Comparison of ENCODE assay signal across 8 mouse cellular contexts in genomic region chr3:100440009-100440408, GRCm38 (mm10). TPM values are rescaled to one million over a fixed set of nuclear protein-coding genes. Genes with fewer than 3 reads are reported as not detected.
A peak's percentile ranks its signal among the peaks of the same experiment; 100 is the strongest.
DNase-seq lines count a peak whose midpoint lies in the region; ATAC-seq and TF ChIP-seq lines count a peak whose summit lies in the region.

No protein-coding gene starts in this region.

- H3K27ac ChIP-seq in hindbrain, embryonic 13.5 days = no peak overlapping the region
- H3K27ac ChIP-seq in hindbrain, embryonic 11.5 days (ENCODE audit: low read depth, low read length) = no peak overlapping the region

- no peak for DNase-seq in hindbrain, embryonic 11.5 days (ENCODE audit: low spot score)
- no peak for DNase-seq in G1E (ENCODE audit: low spot score)
- DNase-seq in brain, adult 2 months (ENCODE audit: low read depth, low spot score) = peak; percentile 57
- DNase-seq in lung, postnatal 10 days = peak; percentile 55
- no peak for DNase-seq in c-Kit-positive CD71-positive TER-119-positive erythroid progenitor cells, embryonic 14.5 days (ENCODE audit: low spot score)
- DNase-seq in thymus, adult 18-20 months = no peak
- DNase-seq in layer of hippocampus, adult 18-20 months (ENCODE audit: low spot score in 2 of 2) = no peak

- 58% methylated on average over 6 of the region's 6 CpGs for WGBS in hindbrain, embryonic 13.5 days
- WGBS in hindbrain, embryonic 11.5 days = 74% methylated on average over 6 of the region's 6 CpGs

- TF ChIP-seq CTCF in G1E (IDR thresholded peaks at IDR 0.05; ENCODE audit: low read depth, low read length) = no peak

- peak; percentile 63; the same call in 1 of the 2 replicates for ATAC-seq in hindbrain, embryonic 13.5 days (ENCODE audit: low FRiP score)
- no peak for ATAC-seq in hindbrain, embryonic 11.5 days (ENCODE audit: low FRiP score)
- no peak for ATAC-seq in G1E (ENCODE audit: extremely low read depth, insufficient number of reproducible peaks, low FRiP score, poor library complexity, severe bottlenecking)

- H3K4me3 ChIP-seq in hindbrain, embryonic 13.5 days = no peak overlapping the region
- no peak overlapping the region for H3K4me3 ChIP-seq in hindbrain, embryonic 11.5 days (ENCODE audit: low read depth, low read length)
- H3K4me3 ChIP-seq in G1E (ENCODE audit: low read depth, low read length) = peak overlapping the region; percentile 18; the same call in 1 of the 2 replicates

- H3K4me1 ChIP-seq in hindbrain, embryonic 13.5 days (replicated peaks) = no peaks in the 10 kb centered on the region
- no peaks in the 10 kb centered on the region for H3K4me1 ChIP-seq in hindbrain, embryonic 11.5 days (replicated peaks; ENCODE audit: control insufficient read depth, insufficient read depth, low read length)
- peaks cover 85% of the 10 kb centered on the region for H3K4me1 ChIP-seq in G1E (ENCODE audit: insufficient read depth, low read depth, low read length)

- no peaks in the 10 kb centered on the region for H3K9me3 ChIP-seq in hindbrain, embryonic 13.5 days
- no peaks in the 10 kb centered on the region for H3K9me3 ChIP-seq in hindbrain, embryonic 11.5 days (ENCODE audit: control insufficient read depth, low read length)
- no peaks in the 10 kb centered on the region for H3K9me3 ChIP-seq in G1E (replicated peaks)

- no peak overlapping the region for H3K9ac ChIP-seq in hindbrain, embryonic 13.5 days
- no peak overlapping the region for H3K9ac ChIP-seq in hindbrain, embryonic 11.5 days (ENCODE audit: low read depth, low read length)

- no peak overlapping the region for H3K4me2 ChIP-seq in hindbrain, embryonic 13.5 days
- H3K4me2 ChIP-seq in hindbrain, embryonic 11.5 days (replicated peaks; ENCODE audit: low read depth, low read length) = no peak overlapping the region

- H3K36me3 ChIP-seq in hindbrain, embryonic 13.5 days = no peaks in the 10 kb centered on the region
- H3K36me3 ChIP-seq in hindbrain, embryonic 11.5 days (ENCODE audit: control insufficient read depth, insufficient read depth, low read length) = no peaks in the 10 kb centered on the region
- no peaks in the 10 kb centered on the region for H3K36me3 ChIP-seq in G1E (replicated peaks)

- H3K27me3 ChIP-seq in hindbrain, embryonic 13.5 days = no peaks in the 10 kb centered on the region
- H3K27me3 ChIP-seq in hindbrain, embryonic 11.5 days (ENCODE audit: control insufficient read depth, insufficient read depth, low read length) = no peaks in the 10 kb centered on the region
- no peaks in the 10 kb centered on the region for H3K27me3 ChIP-seq in G1E (ENCODE audit: insufficient read depth, low read length)

RNA-seq across cellular contexts. Expression of gene Tent5c, which starts 49.1 kb away (rescaled TPM):
- 3.6 and 4.3 TPM in 2 replicates for polyA plus RNA-seq in hindbrain, embryonic 13.5 days (2015; fragmentation: Nextera tagmentation; extraction: Ambion mirVana)
- polyA plus RNA-seq in hindbrain, embryonic 11.5 days (2014; fragmentation: Nextera tagmentation; extraction: Ambion mirVana) = 2.7 and 3.0 TPM in 2 replicates
- total RNA-seq in G1E (2014; fragmentation: Nextera tagmentation) (58.5 and 74.4 TPM in 2 replicates), G1E (2017) (73.5 and 81.3 TPM in 2 replicates)
- 6.1 and 6.2 TPM in 2 replicates for polyA plus RNA-seq in G1E (2012)
- total RNA-seq in layer of hippocampus, adult 18-20 months (2021) = 1 to 10 TPM; 2.4 to 2.8 TPM

Comparison
In these comparisons a context has a peak if more than half of its experiments do, and no peak if none do; other contexts are left out.
1. DNase-seq: peak in brain, adult 2 months (single experiment) and lung, postnatal 10 days (single experiment); none in hindbrain, embryonic 11.5 days (single experiment), G1E (single experiment), c-Kit-positive CD71-positive TER-119-positive erythroid progenitor cells, embryonic 14.5 days (single experiment), thymus, adult 18-20 months (0 of 2) and layer of hippocampus, adult 18-20 months (0 of 2).